Mouse (Mus musculus) ES-E14 (cell line): ENCODE measurements at regions not wholly inside any gene's neighbourhood (a gene's known extent, or its start where the extent isn't known, plus 50 kb on each side); places are given as distances from the start of the nearest gene placed in this dataset.

Experiments used
- CHD2 ChIP-seq: IDR thresholded peaks from 2 replicates; pipeline ENCODE4 v1.6.1; 2014; ENCODE audit warnings: mild to moderate bottlenecking, low read depth, low read length, inconsistent platforms
- HCFC1 ChIP-seq: IDR thresholded peaks from 2 replicates; pipeline ENCODE4 v1.6.1; 2012; ENCODE audit warnings: low read length, inconsistent platforms, borderline replicate concordance; ENCODE audit not compliant: insufficient read depth

DNA sequence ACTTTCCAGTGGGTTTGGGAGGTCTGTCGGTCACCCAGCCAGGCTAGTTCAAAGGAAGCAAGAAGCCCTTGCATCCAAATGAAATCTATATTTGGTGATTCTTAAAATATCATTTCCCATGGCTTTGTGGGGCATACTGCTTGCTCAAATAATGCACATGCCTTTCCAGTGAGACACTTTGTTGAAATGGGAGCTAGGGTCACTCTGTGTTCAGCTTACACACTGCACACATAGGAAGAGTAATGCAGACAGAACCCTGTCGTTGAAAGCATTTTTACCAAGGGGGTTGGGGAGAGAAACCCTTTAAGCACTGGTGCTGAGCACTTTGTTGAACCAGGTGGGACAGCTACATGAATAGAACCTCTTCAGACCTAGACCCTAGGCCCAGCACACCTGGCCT lies 59.9 kb upstream of the Tmco5 start:
- TF ChIP-seq HCFC1 (no peak), CHD2 (no peak)
